Mouse (Mus musculus): ENCODE data around the gene Rufy3.

Gene Rufy3

DNA sequence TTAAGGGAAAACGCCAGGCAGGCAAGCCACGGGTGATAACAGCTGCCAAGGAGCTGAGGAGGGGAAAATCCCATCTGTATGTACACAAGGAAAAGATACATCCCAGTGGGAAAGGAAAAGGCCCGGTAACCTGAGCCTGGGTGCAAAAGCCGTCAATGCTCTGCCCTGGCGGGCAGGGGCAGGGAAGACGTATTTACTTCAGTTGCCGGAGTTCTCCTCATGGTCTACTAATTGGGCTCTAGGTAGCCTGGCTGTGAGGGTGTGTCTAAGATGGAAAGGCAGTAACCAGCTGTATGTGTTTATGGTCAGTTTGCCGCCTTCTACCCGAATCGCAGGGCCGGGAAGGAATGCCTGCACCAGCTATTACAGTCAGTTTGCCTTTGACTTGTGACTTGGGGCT is 64.3 kb downstream of the Rufy3 start:
- no peak for DNase-seq (ENCODE audit: low spot score in 2 of 2)

- DNase-seq (ENCODE audit: low spot score in 2 of 2): no peak
Measured at GRCm38 (mm10) chr5:88629987-88630386, 65.1 kb downstream of the Rufy3 start.

DNA sequence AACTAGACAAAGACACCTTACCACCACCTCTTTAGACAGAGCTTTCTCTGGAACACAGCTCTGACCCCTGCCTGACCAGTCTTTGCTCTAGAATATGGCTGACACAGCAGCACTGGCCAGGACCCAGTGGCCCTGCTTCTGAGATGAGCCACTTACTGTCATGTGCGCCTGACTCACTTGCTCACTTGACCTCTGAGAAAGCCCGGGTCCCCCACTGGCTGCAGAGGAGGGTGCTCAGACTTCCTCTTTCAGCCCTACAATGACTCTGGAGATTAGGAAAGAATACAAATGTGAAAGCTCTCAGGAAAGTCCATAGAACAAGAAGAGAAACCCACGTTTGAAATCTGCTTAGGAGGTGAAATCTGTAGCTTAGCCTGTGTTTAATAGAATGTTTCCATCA is 66.0 kb downstream of the Rufy3 start:
- no peak for DNase-seq (ENCODE audit: low spot score in 2 of 2)

DNA sequence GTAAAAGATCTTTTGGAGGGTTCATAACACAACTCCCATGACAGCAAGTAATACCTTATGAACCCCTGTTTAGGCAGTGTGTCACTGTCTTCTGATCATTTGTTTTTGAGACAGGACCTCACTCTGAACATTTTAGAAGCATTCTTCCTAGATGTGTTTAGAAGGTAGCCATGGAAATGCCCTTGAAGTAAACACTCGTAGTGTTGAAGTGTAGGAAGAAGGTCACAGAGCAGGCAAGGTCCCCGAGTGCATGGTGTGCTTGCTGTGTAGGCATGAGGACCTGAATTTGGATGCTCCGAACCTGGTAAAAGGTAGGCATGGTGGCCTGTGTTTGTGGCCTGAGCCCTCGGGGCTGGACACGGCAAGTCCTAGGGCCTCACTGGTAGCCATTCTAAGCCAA is 66.7 kb downstream of the Rufy3 start:
- no peak for DNase-seq (ENCODE audit: low spot score in 2 of 2)

DNA sequence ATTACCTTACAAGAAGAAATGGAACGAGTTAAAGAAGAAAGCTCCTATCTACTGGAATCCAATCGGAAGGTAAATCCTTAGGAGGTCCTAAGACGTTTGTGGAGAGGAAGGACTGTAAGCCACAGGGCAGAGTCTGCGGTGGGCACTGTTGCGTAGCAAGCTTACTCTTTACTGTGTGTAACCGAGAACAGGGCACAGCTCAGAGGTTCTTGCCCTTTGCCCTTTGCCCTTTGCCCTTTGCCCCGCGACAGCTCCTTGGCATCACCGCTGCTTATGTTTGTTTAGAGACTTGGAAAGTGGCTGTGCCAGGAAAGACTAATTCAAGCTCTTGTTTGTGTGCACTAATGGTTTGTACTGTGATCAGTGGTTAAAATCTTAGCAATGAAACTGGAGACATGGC is 67.6 kb downstream of the Rufy3 start:
- DNase-seq (ENCODE audit: low spot score in 2 of 2): no peak

DNA sequence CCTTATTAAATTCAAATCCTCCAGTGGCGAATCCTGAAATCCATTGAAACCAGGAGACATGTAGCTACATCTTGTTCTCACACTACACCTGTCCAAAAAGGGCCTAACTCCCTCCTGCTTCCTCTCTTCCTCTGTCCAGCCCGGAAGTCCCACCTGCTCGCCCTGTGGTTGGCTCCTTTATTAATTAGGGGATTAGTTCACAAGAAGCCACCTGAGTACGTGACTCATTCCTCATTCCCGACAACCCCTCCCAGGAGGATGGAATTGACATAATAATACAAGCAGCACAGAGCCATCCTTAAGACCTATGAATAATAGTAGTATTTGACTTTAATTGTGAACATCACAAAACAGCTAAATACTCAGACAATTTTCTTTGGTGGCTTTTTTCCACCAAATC is 69.2 kb downstream of the Rufy3 start:
- DNase-seq (ENCODE audit: low spot score in 2 of 2): no peak

DNA sequence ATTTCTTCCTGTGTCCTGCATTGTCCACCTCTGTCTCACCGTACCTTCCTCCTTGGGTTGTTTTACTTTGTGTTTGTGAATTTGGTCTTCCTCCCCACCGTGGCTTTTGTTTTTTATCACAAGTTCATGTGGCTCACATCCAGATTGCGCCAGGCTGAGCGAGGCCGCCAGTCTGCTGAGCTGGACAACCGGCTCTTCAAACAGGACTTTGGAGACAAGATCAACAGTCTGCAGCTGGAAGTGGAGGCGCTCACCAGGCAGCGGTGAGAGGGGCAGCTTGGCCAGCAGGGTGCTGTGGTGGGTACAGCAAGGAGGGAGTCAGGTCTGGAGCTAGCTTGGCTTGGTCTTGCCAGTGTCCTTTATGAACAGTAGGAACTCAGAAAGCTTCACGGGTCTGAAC is 77.9 kb downstream of the Rufy3 start:
- no peak for DNase-seq (ENCODE audit: low spot score in 2 of 2)

DNA sequence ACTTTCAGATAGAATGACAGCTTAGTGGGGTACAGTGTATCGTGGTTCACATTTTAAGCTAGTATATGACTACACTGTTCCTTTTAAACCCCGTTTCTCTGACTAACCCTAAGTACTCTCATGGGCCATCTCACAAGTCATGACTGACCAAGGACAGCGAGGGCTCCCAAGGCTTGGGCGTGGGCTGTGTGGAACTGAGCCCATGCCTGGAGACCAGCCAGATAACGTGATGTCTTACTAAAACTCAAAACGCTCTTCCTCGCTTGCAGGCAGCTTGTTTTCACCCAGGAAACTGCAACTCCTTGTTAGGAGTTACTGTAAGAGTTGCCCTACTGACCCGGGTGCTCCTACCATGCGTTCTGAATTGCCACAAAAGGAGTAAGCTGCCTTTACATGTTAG is 78.7 kb downstream of the Rufy3 start:
- no peak for DNase-seq (ENCODE audit: low spot score in 2 of 2)

DNA sequence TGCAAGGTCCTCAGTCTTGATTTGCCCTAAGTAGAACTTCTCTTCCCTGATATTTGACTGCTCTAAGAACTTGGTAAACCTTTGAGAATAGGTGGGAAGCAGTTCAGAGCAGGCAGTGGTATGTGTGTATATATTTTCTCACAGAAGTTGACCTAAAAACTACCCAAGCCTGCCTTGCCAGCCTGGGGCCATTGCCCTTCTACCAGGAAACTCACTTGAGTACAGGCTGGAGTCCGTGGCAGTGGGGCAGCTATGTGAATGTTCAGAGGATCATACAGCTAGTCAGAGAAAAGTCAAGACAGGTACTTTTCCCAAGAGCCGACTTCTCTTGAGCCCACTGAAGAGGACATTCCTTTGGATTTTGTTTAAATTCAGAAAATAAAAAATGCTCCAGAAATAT is 80.1 kb downstream of the Rufy3 start:
- DNase-seq (ENCODE audit: low spot score in 2 of 2): no peak

- no peak for DNase-seq (ENCODE audit: low spot score in 2 of 2)
Measured at GRCm38 (mm10) chr5:88645405-88645804, 80.6 kb downstream of the Rufy3 start.

GRCm38 (mm10) chr5:88649250-88650173 is 84.7 kb downstream of the Rufy3 start:
- DNase-seq (ENCODE audit: low spot score in 2 of 2): no peak

DNA sequence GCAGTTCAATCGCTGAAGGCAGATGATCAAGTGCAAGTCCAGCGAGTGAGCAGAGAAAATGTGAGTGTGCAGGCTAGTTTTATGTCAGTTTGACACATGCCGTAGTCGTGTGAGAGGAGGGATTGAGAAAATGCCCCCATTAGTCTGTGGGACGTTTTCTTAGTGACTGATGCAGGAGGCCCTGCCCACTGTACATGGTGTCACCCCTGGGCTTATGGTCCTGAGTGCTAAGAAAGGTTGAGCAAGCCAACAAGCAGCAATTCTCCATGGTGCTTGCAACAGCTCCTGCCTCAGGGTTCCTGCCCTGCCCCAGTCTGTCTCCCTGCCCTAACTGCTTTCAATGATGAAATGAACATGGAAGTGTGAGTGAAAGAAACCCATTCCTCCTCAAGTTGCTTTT is 87.7 kb downstream of the Rufy3 start:
- no peak for DNase-seq (ENCODE audit: low spot score in 2 of 2)

DNA sequence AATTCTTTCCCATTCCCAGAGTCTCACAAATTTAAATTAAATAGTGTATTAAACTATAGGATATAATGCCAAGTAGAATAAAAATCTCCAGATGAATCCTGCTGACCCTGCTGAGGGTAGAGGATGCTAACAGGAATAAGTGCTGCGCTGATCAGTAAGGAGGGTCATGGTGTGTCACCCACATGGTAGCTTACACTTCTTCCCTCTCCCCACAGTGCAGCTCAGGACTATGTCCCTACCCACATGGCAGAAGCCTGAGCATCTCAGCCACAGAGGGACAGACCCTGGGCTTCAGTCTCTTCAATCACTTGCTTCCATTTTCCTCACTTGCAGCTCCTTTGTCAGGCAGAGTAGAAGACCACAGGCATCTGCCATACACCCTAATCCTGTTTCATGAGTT is 93.0 kb downstream of the Rufy3 start:
- DNase-seq (ENCODE audit: low spot score in 2 of 2): no peak

DNA sequence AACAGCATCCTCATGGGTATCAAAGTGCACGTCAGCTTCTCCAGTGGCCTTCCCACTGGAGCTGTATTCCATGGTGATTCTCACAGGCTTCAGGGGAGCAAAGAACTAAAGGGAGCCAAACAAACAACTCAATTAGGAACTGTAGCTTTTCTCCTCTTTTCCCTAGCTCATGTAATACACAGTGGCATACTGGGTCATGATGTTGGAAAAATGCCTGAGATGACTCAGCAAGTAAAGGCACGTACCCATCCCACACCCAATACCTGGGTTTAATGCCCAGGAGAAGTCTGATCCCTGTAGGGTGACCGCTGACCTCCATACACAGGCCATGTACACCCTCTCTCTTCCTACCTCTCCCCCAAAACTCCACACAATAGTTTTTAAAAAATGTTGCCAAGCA is 98.3 kb downstream of the Rufy3 start:
- DNase-seq (ENCODE audit: low spot score in 2 of 2): no peak

GRCm38 (mm10) chr5:88663875-88664274 is 99.0 kb downstream of the Rufy3 start:
- no peak for DNase-seq (ENCODE audit: low spot score in 2 of 2)

GRCm38 (mm10) chr5:88674703-88675442 is 110.0 kb downstream of the Rufy3 start:
- DNase-seq (ENCODE audit: low spot score in 2 of 2): peak in 1 of 2 experiments; percentile 17

DNA sequence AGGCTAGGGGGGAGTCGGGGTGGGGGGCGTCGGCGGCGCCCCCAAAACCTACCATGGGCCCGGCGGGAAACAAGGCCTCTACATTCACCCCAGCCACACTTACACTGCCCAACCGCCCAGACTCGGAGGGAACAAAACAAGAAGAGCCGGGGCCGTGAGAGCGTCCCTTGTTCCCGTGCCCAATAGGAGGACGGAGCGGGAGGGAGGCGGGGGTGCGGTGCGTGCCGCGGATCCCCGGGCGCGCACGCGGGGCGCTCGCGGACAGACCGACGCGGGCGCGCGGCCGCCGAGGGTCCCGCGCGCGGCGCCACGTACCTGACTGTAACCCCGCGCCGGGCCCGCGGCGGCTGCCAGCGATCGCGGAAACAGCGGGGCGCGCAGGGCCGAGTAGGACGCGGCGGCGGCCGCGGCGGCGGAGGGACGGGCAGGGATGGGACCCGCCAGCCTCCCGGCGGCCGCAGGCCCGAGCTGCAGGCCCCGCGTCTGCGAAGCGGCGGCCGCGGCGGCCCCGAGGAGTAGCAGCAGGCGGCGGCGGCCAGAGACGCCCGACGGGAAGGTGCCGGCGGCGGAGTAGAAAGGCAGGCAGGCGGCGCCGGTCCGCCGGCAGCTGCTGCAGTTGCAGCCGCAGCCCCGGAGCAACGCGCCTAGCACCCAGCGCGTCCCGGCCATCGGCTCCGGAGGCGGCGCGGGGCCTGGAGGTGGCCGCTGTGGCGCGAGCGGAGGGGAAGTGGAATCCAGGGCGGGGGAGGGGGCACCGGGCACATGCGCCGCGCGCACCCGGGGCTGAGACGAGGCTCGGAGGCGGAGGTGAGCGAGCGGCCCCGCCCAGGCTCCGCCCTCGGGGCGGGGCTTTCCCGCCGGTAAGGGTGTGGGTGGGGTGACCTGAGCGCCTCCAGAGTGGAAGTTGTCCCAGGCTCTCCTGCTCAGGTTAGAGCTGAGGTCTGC is 110.9 kb downstream of the Rufy3 start, which contains the start of gene Grsf1:
TSS of gene Grsf1 (minus strand) at position 729 of the 945 bp plus-strand sequence.
- DNase-seq (ENCODE audit: low spot score in 2 of 2): peak; percentile 63 to 74

DNA sequence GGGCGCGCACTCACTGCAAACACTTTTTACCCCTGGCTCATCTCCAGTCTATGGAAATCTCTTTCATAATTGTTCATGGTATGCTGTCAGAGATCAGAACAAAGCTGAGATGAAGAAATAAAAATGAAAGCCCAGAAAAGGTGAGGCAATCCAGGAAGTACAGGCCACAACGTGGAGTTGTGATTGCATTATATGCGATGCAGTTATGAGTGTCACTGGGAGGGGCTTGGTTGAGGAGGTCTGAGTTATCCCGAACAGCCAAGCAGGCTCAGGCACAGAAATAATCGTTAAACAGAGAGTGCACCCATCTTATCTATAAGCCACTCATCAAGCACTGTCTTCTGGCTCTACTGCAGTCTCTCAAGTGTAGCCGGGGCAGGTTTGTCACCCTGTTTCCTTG is 114.1 kb downstream of the Rufy3 start:
- no peak for DNase-seq (ENCODE audit: low spot score in 2 of 2)

DNA sequence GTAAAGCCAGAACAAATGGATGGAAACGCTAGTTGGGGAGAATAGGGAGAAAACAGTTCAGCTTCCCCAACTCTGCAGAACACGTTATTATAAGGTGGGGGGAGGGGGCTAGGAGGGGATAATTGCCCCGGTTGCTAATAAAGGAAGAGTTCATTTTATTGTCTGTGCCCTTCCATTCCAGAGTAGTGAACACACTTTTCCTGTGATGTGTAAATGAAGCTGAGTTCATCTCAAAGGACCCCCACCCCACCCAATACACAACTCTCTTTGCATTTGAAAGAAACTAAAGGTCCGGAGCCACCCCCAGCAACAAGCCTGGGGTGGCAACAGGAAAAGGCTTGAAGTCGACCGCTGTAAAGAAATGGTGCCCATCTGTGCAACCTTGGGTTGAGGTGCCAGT is 114.5 kb downstream of the Rufy3 start:
- no peak for DNase-seq (ENCODE audit: low spot score in 2 of 2)

DNA sequence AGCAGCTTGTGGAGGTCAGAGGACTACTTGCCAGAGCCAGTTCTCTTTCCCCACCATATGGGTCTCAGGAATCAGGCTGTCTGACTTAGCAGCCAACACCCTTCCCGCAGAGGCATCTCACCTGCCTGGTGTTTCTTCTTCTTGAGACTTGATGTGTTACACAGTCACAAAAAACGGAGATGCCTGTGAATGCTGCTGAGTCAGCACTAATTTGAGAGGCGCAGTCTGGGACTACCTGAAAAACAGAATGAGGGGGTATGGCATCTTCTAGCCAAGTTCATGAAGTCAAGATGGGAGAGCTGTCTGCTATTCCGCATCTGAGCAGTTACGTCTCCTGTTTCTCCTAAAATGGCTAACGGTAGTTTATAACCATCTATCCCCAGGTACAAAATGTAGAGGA is 115.7 kb downstream of the Rufy3 start:
- no peak for DNase-seq (ENCODE audit: low spot score in 2 of 2)

DNA sequence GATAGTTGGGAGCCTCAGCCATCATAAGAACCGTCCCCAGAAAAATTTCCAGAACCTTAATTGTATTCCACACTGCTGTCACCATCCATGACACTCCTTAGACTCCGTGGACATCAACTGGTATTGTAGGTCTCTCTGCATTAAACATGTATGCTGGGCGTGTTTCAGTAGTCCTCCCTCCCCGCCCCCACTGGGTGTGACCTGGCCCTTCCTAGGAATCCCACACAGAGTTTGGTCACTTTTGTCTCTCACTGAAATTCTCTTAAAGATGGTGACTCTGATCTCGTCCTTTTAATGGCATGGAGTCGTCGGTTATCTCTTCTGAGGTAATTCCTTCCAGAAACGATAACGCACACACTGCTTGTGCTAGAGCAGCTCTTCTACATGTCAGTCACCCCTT is 118.9 kb downstream of the Rufy3 start:
- no peak for DNase-seq (ENCODE audit: low spot score in 2 of 2)

GRCm38 (mm10) chr5:88684226-88684625 is 119.4 kb downstream of the Rufy3 start:
- no peak for DNase-seq (ENCODE audit: low spot score in 2 of 2)

All from frontal cortex, postnatal 25 days (tissue).